Mouse (Mus musculus): ENCODE data around the gene Vmn1r101.
"Not testable (repeated sequence)": the region's sequence is repeated elsewhere in the genome, so short reads cannot be mapped to it uniquely, and the experiment has no call there.

The Vmn1r101 gene

GRCm38 (mm10) chr7:20442493-20442892 is at the start of gene Vmn1r101:
TSS of gene Vmn1r101 (minus strand) at chr7:20442593.
- not testable (repeated sequence) for DNase-seq

GRCm38 (mm10) chr7:20474825-20475224 is 32.4 kb upstream of the Vmn1r101 start, which contains the start of gene Gm10670:
TSS of gene Gm10670 (minus strand) at chr7:20474925.
- DNase-seq: not testable (repeated sequence)

DNA sequence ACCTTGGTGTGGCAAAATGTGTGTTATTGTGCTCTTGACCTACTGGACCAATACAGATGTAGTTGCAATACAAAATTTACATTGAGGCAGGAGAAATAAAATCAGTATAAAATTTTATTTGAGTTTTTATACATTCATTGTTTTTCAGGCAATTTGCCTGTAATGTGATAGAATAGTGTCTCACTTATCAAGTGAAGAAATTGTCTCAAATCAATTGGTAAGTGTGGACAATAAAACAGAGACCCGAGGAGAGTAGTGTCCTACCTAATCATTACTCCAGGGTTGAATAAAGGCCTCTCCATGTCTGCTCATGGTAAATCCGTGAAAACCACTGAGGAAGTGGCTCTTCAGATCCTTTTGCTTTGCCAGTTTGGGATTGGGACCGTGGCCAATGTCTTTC is 24.8 kb downstream of the Vmn1r101 start, which contains the start of gene Vmn1r100:
Gene Vmn1r100, plus strand, starts transcription at position 301 of the 400 bp plus-strand sequence.
- not testable (repeated sequence) for DNase-seq
